Mouse (Mus musculus) kidney, postnatal 0 days (tissue): ENCODE measurements around the gene Vwf. TPM values are rescaled to one million over a fixed set of nuclear protein-coding genes. Genes with fewer than 3 reads are reported as not detected.

Source experiments
- ATAC-seq: fragments of 200-750 bp; cut with Nextera tagmentation; replicated peaks from 2 replicates; pipeline ENCODE4 v1.8.0; 2017; ENCODE audit warnings: low read depth, moderate number of reproducible peaks, moderate TSS enrichment, moderate library complexity; ENCODE audit not compliant: low FRiP score
- DNase-seq: peaks from one replicate; pipeline ENCODE4 v3.0.0-alpha.2; 2016; ENCODE audit warnings: low spot score
- H3K27ac ChIP-seq: fragments of 300-500 bp; sonication (generic); 2 replicates; pipeline ENCODE4 v1.5.1; 2014; ENCODE audit warnings: mild to moderate bottlenecking
- H3K27me3 ChIP-seq: fragments of 300-500 bp; sonication (generic); 2 replicates; pipeline ENCODE4 v1.6.1; 2014; ENCODE audit warnings: low read length, mixed read lengths; ENCODE audit not compliant: insufficient read depth
- H3K36me3 ChIP-seq: fragments of 300-500 bp; sonication (generic); 2 replicates; pipeline ENCODE4 v1.6.1; 2014; ENCODE audit warnings: low read length, mixed read lengths; ENCODE audit not compliant: insufficient read depth
- H3K4me1 ChIP-seq: fragments of 300-500 bp; sonication (generic); replicated peaks from 2 replicates; pipeline ENCODE4 v1.6.1; 2014; ENCODE audit warnings: antibody characterized with exemption, low read length, mixed read lengths; ENCODE audit not compliant: insufficient read depth
- H3K4me2 ChIP-seq: fragments of 300-500 bp; sonication (generic); 2 replicates; pipeline ENCODE4 v1.6.1; 2014; ENCODE audit warnings: mild to moderate bottlenecking, low read length, moderate library complexity, mixed read lengths
- H3K4me3 ChIP-seq: fragments of 300-500 bp; sonication (generic); replicated peaks from 2 replicates; pipeline ENCODE4 v1.5.1; 2014; ENCODE audit warnings: low read depth, low read length
- H3K9ac ChIP-seq: fragments of 300-500 bp; sonication (generic); 2 replicates; pipeline ENCODE4 v1.6.1; 2014; ENCODE audit warnings: low read depth, low read length
- H3K9me3 ChIP-seq: fragments of 300-500 bp; sonication (generic); replicated peaks from 2 replicates; pipeline ENCODE4 v1.6.1; 2016; ENCODE audit warnings: low read length, inconsistent platforms, mixed read lengths
- CTCF ChIP-seq: IDR thresholded peaks from 2 replicates; pipeline ENCODE4 v1.5.1; 2016; ENCODE audit warnings: antibody characterized with exemption, low read depth, mild to moderate bottlenecking, moderate library complexity
- WGBS: fragments of 180-500 bp; shearing (Covaris S2); extraction: QIAGEN DNeasy Blood & Tissue Kit; methylation state at CpG from one replicate; pipeline ENCODE4 v1.1.7; 2014; 5-methylcytosine and 5-hydroxymethylcytosine counted together
- polyA plus RNA-seq: library from polyadenylated mRNA; unstranded; fragments of >200 nt; fragmentation: Nextera tagmentation; extraction: Ambion mirVana; gene quantifications from 2 replicates; pipeline ENCODE4 v1.2.1, GENCODE M21; 2015

Vwf gene
- polyA plus RNA-seq, 1 experiment from 2014 or later: 4.5 TPM

GRCm38 (mm10) chr6:125526066-125526465 lies 20.5 kb upstream of the Vwf start:
- DNase-seq (no peak), ATAC-seq (no peak)
- no peaks in the 10 kb centered on the region for H3K4me1 ChIP-seq
- no peak overlapping the region for H3K4me2 ChIP-seq
- no peak overlapping the region for H3K4me3 ChIP-seq
- H3K27me3 ChIP-seq: no peaks in the 10 kb centered on the region
- no peak overlapping the region for H3K9ac ChIP-seq
- no peaks in the 10 kb centered on the region for H3K9me3 ChIP-seq
- H3K27ac ChIP-seq: no peak overlapping the region
- H3K36me3 ChIP-seq: no peaks in the 10 kb centered on the region
- WGBS: 51% methylated on average over 3 of the region's 3 CpGs
- no peak for TF ChIP-seq CTCF

- WGBS: 79% methylated on average over 9 of the region's 9 CpGs
- H3K36me3 ChIP-seq: no peaks in the 10 kb centered on the region
- H3K9ac ChIP-seq: no peak overlapping the region
- H3K27me3 ChIP-seq: no peaks in the 10 kb centered on the region
- no peak overlapping the region for H3K27ac ChIP-seq
- no peak for ATAC-seq
- no peaks in the 10 kb centered on the region for H3K9me3 ChIP-seq
- H3K4me2 ChIP-seq: no peak overlapping the region
- no peak for DNase-seq
- H3K4me3 ChIP-seq: no peak overlapping the region
- H3K4me1 ChIP-seq: no peaks in the 10 kb centered on the region
- TF ChIP-seq CTCF: no peak
Measured at GRCm38 (mm10) chr6:125528614-125529200, 17.9 kb upstream of the Vwf start.

- ATAC-seq (no peak), DNase-seq (no peak)
- TF ChIP-seq CTCF: no peak
- Histone ChIP-seq H3K27me3 (no peaks in the 10 kb centered on the region), H3K4me2 (no peak overlapping the region), H3K36me3 (no peaks in the 10 kb centered on the region), H3K9ac (no peak overlapping the region), H3K27ac (no peak overlapping the region), H3K9me3 (no peaks in the 10 kb centered on the region), H3K4me3 (no peak overlapping the region), H3K4me1 (no peaks in the 10 kb centered on the region)
- 77% methylated on average over 5 of the region's 5 CpGs for WGBS
Measured at GRCm38 (mm10) chr6:125529479-125529878, 17.1 kb upstream of the Vwf start.

- DNase-seq: no peak
- H3K4me2 ChIP-seq: no peak overlapping the region
- WGBS: 85% methylated on average over 11 of the region's 11 CpGs
Measured at GRCm38 (mm10) chr6:125533104-125533650, 13.4 kb upstream of the Vwf start.

GRCm38 (mm10) chr6:125534990-125535389 lies 11.6 kb upstream of the Vwf start:
- WGBS: 60% methylated on average over 5 of the region's 5 CpGs
- Histone ChIP-seq H3K9me3 (no peaks in the 10 kb centered on the region), H3K27ac (no peak overlapping the region), H3K9ac (no peak overlapping the region), H3K4me3 (no peak overlapping the region), H3K36me3 (no peaks in the 10 kb centered on the region), H3K27me3 (no peaks in the 10 kb centered on the region), H3K4me1 (no peaks in the 10 kb centered on the region), H3K4me2 (no peak overlapping the region)
- TF ChIP-seq CTCF: no peak
- ATAC-seq (no peak), DNase-seq (no peak)

More at GRCm38 (mm10) chr6:125533104-125533650, 13.4 kb upstream of the Vwf start:
- no peak overlapping the region for H3K4me3 ChIP-seq
- H3K9me3 ChIP-seq: no peaks in the 10 kb centered on the region
- no peaks in the 10 kb centered on the region for H3K27me3 ChIP-seq
- H3K27ac ChIP-seq: no peak overlapping the region
- no peak for TF ChIP-seq CTCF
- no peak for ATAC-seq
- H3K36me3 ChIP-seq: no peaks in the 10 kb centered on the region
- no peaks in the 10 kb centered on the region for H3K4me1 ChIP-seq
- H3K9ac ChIP-seq: no peak overlapping the region

GRCm38 (mm10) chr6:125538469-125538868 lies 8.1 kb upstream of the Vwf start:
- H3K9ac ChIP-seq: no peak overlapping the region
- no peak overlapping the region for H3K4me2 ChIP-seq
- no peak overlapping the region for H3K4me3 ChIP-seq
- 70% methylated on average over 5 of the region's 5 CpGs for WGBS
- H3K36me3 ChIP-seq: no peaks in the 10 kb centered on the region
- no peak for DNase-seq
- no peak for ATAC-seq
- no peak for TF ChIP-seq CTCF
- no peaks in the 10 kb centered on the region for H3K27me3 ChIP-seq
- H3K4me1 ChIP-seq: no peaks in the 10 kb centered on the region
- H3K27ac ChIP-seq: no peak overlapping the region
- no peaks in the 10 kb centered on the region for H3K9me3 ChIP-seq

- Histone ChIP-seq H3K4me3 (no peak overlapping the region), H3K4me2 (no peak overlapping the region), H3K9ac (no peak overlapping the region), H3K9me3 (no peaks in the 10 kb centered on the region), H3K4me1 (no peaks in the 10 kb centered on the region), H3K36me3 (no peaks in the 10 kb centered on the region), H3K27ac (no peak overlapping the region), H3K27me3 (no peaks in the 10 kb centered on the region)
- TF ChIP-seq CTCF: no peak
- DNase-seq (no peak), ATAC-seq (no peak)
- 41% methylated on average over 8 of the region's 8 CpGs for WGBS
Measured at GRCm38 (mm10) chr6:125539423-125539822, 7.2 kb upstream of the Vwf start.
